Mouse (Mus musculus) lung, postnatal 36 days (tissue): ENCODE measurements around the gene Avil.

Source experiments
- DNase-seq: peaks from one replicate; pipeline ENCODE4 v3.0.0; 2022; ENCODE audit warnings: mixed read lengths

Gene Avil

DNA sequence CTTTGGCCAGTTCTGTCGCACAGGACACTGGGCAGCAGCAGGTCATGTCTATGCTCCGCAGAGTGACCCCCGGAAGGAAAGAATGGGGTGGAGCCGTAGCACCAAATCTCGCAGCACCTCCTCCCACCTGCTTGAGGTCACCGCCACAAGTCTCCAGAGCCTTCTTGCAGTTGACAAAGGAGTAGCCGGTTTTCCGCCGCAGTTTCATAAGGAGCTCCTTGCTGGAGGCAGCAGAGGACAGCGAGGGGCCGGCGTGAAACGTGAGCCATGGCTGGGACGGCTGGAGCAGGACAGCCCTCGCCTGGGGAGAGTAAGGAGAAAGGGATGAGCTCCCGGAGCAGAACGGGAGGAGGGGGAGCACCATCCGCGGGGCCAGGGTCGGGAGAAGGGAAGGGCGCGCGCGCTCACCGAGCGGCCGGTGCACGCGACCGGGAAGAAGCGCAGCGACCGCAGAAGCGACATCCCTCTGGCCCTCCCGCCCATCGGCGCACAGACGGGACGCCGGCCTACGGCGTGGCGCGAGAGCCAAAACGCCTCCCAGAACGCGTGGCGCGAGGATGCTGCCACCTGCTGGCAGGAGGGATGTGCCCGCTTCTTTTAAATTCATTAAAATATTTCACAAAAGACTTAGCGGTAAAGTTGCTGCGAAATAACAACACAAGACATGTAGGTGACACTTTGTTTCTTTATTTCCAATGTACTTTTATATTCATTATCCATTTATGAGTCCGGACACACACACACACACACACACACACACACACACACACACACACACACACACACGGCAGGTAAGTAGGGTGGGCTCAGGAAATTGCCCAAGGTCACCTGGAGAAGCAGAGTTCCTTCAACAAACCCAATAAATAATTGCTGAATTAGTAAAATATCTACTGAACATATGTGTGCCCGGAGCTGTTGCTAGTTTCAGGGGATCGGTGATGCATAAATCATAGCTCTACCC is 30.1 kb downstream of the Avil start, which contains the start of gene Tsfm:
Gene Tsfm, minus strand, starts transcription at position 505 of the 961 bp plus-strand sequence.
- peak; percentile 93 for DNase-seq

GRCm38 (mm10) chr10:127033301-127033741 is 32.8 kb downstream of the Avil start:
- no peak for DNase-seq

DNA sequence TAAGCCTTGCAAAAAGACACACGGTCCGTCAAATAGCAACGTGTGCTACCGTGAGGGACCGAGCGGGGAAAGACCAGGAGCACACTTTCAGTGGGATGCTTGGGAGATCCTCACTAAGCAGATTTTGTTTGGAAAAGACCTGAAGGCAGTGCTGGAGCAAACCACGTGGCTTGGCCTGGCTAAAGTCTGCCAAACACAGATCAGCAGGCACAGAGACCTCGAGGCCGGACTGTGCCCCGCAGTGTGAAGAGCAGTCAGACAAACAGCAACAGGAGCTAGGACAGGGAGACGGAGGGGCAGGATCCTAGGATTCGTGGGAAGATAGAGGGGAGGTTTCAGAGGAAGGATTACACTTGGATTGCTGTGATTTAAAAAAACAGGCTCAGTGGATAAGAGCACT is 35.8 kb downstream of the Avil start:
- DNase-seq = no peak

DNA sequence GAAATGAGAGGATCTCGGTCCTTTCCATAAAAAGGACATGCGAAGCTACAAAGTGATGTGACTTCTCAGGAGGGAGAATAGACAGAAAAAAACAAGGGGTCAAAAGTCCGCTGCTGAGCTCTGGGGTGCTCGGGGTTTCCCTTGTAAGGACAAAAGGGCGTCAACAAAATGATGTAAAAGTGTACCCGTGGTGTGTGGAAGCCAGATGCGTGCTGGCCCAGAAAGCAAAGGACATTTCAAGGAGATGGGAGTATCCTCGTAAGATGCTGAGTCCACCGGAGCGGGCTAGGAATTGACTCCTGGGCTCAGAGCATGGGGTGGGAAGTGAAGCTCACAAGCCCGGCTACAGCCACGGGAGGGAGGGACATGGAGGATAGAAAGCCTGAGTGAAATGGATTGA is 37.1 kb downstream of the Avil start:
- DNase-seq = no peak

DNA sequence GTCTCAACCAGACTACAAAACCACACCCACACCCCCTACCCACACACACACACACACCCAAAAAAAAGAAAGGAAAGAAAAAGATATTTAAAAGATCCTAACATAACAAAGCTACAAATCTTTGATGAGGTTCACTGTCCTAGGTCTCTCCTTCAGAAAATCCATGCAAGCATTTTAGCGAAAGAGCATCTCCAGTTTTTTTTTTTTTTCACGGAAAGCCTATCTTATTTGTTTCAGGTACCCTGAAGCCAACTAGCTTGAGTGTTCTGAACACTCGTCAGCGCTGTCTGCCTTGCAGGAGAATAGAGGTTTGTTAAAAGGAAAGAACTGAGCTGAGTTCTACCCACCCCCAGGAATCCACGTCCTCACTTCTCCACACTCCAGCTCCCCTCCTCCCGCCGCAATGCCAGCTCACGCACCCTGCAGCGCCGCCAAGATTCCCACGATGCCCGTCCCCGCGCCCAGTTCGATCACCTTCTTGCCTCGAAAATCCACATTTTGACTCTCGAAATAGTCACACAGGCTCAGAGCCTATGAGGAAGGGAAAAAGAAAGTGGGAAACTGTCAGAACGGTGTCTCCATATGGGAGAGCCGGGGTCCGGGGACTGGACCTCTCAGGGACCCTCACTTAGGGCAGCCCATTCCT is 40.2 kb downstream of the Avil start:
- no peak for DNase-seq

DNA sequence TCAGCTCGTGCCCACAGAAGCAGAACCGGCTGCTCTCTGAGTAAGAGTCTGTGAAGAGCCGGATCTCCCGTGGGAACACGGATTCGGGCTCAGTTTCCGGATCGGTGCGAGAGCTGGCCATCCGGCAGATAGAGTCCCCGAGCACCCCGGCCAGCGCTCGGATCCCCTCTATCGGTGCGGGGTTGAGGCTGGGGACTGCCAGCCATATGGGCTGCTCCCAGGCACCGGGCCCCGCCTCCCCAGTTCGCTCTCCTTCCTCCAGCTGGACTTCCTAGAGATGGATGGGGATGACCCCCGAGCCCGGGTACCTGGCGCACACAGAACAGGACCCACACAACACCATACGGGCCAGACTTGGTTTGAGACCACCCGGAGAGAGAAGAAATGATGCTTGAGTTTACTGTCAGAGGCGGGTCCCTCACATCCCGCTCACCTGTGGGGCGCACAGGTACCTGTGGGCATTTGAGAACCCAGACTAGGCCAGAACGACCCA is 40.8 kb downstream of the Avil start, which contains the start of the genes Mettl1 and Eef1akmt3:
Gene Mettl1, plus strand, starts transcription at position 141 of the 493 bp plus-strand sequence.
Gene Eef1akmt3, minus strand, starts transcription at position 240 of the 493 bp plus-strand sequence.
- DNase-seq = peak; percentile 30

DNA sequence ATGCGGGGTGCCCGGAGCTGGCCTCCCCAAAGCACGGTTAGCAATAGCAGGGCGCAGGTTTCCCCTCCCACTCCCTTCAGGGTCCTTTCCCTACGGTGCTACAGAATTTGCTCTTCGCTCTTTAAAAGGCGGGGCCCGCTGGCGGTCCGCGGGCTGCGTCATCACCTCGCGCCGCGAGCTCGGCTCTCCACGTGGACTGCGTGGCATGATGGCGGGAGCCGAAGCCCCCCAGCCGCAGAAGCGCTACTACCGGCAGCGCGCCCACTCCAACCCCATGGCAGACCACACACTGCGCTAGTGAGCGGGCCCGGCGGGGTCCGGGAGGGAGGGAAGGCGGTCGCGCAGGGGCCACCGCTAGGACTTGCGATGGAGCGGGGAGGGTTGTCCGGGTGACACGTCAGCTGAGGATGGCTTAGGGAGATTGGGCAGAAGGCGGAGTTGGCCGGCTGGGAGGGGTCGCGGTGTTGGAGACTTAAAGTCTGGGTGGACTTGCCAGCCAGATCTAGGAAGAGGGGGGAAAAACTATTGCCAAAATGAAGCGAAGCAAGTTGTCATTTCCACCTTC is 41.3 kb downstream of the Avil start:
- peak; percentile 89 for DNase-seq

GRCm38 (mm10) chr10:127042468-127043115 is 42.1 kb downstream of the Avil start:
- no peak for DNase-seq

- no peak for DNase-seq
Observed at GRCm38 (mm10) chr10:127043187-127043586, 42.7 kb downstream of the Avil start.

DNA sequence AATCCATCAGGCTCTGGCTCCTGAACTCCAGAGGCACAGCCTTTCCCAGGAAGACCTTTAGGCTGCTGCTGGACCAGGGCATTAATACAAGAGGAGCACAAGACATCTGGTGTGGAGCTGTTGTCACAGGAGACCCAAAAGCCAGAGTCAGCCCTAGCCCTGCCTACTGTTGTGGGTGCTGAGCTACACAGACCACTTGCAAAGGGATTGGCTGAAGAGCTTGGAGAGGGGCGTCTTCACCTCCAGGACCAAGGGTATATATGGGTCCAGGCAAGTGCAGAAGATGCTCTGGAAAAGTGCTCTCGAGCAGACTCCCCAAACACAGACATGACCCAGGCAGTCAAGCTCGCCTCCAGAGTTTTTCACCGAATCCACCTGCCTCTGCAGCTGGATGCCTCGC is 47.4 kb downstream of the Avil start, which contains the start of gene Cyp27b1:
Gene Cyp27b1, plus strand, starts transcription at position 297 of the 400 bp plus-strand sequence.
- no peak for DNase-seq

GRCm38 (mm10) chr10:127048608-127049394 is 48.3 kb downstream of the Avil start:
- no peak for DNase-seq

DNA sequence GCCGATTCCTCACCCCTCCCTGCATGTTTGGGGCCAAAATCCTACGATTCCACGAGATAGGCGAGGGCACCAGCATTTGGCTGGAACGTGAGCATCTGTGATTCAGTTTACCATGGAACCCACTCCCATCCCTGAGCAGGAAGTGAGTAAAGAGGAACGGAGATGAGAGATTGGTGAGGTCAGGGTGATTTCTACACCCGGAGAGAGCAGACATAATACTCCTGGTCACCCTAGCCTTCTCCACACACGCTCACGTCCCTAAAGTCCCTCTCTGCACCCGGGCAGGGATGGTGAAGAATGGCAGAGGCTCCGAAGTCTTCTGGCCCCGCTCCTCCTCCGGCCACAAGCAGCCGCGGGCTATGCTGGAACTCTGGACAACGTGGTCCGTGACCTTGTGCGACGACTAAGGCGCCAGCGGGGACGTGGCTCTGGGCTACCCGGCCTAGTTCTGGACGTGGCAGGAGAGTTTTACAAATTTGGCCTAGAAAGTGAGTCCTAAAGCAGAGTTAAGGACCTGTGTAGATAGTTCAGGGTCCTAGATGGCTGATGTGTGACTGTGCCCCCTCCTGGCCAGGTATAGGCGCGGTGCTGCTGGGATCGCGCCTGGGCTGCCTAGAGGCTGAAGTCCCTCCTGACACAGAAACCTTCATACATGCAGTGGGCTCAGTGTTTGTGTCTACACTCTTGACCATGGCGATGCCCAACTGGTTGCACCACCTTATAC is 49.0 kb downstream of the Avil start:
- no peak for DNase-seq

GRCm38 (mm10) chr10:127050119-127050474 is 49.6 kb downstream of the Avil start:
- DNase-seq = no peak

DNA sequence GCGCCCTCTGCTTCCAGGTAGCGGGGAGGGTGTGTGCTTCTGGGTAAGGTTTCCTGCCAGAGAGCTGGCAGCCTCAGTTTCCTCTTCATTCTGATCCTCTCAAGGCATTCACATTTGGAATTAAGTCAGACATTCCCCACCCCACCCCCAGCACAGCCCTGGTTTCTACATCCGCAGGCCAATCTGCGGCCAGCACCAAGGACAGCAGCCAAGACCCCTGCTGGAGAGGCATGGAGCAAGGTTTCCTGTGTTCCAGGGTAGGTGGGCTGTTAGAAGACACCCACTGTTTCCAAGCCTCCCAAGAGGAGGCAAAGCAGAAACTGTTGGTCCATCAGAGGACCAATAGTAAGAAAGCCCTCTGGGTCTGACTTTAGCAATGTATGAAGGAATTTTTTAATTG is 54.1 kb downstream of the Avil start:
- no peak for DNase-seq

- DNase-seq = no peak
Observed at GRCm38 (mm10) chr10:127055406-127055805, 54.9 kb downstream of the Avil start.

DNA sequence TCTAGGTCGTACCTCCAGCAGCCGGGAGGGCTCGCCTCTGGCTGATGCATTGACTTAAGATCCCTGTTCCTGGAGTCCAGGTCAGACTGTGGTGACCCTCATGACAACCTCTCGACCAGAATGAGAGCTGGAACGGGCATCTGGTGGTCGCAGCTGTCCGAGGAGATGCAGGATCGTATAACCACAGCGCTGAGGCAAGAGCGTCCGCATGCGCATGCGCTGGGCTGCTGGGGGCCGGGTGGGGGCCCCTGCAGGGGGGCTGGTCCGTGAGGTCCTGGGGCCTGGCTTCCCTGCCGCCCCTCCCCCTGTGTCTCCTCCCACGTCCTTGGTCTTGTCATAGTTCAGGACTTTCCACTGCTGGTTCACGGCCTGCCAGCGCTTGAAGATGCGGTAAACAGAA is 56.0 kb downstream of the Avil start:
- DNase-seq = no peak

GRCm38 (mm10) chr10:127058161-127058560 is 57.7 kb downstream of the Avil start:
- DNase-seq = peak; percentile 83

DNA sequence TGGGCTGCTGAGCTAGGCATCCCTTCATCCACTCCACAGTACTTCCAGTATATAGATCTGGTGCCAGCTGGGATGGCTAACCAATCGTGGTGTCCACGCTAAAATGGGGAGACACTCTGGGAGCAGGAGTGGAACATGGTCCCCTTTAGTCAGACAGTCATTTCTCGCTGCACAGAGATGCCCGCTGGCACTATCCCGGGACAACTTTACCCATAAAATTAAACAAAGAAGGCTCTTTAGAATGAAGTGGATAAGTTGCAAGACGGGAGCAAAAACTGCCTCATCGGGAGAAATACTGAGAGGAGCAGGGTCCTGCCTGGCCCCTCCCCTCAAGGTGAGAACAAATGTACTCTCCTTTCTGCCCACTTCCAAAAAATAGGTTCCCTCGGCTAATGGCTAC is 58.2 kb downstream of the Avil start:
- no peak for DNase-seq

DNA sequence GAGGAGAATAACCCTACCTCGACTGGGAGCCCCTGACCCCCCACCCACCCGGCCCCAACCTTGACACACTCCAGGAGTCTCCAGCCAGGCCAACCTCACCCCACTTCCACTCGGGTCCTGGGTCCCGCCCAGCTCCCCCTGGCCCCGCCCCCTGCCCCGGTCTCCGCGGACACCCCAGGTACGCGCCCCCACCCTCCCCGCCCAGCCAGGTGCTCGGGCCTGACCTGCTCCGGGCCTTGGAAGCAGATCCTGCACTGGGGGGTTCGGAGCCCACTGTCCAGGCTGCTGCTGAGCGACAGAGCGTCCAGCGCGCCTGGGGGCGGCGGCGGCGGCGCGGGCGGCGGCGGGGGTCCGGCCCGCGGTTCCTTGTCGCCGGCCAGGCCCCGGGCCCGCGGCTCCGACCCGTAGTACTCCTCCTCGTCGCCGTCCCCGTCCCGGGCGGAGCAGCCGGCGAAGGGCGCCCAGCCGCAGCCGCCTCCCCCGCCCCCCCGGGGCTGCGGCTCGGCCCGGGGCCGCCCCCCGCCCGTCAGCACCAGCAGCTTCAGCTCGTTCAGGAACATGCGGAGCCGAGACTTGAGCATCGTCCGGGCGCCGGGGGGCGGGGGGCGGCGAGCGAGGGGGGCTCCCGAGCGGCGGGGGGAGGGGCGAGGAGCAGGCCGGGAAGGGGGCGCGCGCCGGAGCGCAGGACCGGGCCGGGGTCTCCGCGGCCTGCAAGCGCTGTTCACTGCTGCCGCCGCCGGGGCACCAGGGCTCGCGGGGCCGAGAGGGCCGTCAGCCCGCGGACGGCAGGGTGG is 58.9 kb downstream of the Avil start:
- no peak for DNase-seq
